Mouse (Mus musculus) intestine, embryonic 15.5 days (tissue): Measurements from ENCODE around the gene Orc3. TPM values are rescaled to one million over a fixed set of nuclear protein-coding genes. Genes with fewer than 3 reads are reported as not detected.
"Not testable (repeated sequence)": the region's sequence is repeated elsewhere in the genome, so short reads cannot be mapped to it uniquely, and the experiment has no call there.

Experiments
- ATAC-seq: fragments of 200-750 bp; cut with Nextera tagmentation; 2 replicates; pipeline ENCODE4 v1.8.0; 2017; ENCODE audit warnings: moderate TSS enrichment, moderate library complexity
- H3K27ac ChIP-seq: fragments of 300-500 bp; sonication (generic); 2 replicates; pipeline ENCODE4 v1.5.1; 2015; ENCODE audit warnings: mild to moderate bottlenecking, inconsistent platforms
- H3K27me3 ChIP-seq: fragments of 300-500 bp; sonication (generic); replicated peaks from 2 replicates; pipeline ENCODE4 v1.6.1; 2015; ENCODE audit warnings: inconsistent platforms
- H3K36me3 ChIP-seq: fragments of 300-500 bp; sonication (generic); 2 replicates; pipeline ENCODE4 v1.6.1; 2015; ENCODE audit warnings: inconsistent platforms
- H3K4me1 ChIP-seq: fragments of 300-500 bp; sonication (generic); replicated peaks from 2 replicates; pipeline ENCODE4 v1.6.1; 2015; ENCODE audit warnings: inconsistent platforms
- H3K4me2 ChIP-seq: fragments of 300-500 bp; sonication (generic); replicated peaks from 2 replicates; pipeline ENCODE4 v1.6.1; 2015; ENCODE audit warnings: mild to moderate bottlenecking, inconsistent platforms
- H3K4me3 ChIP-seq: fragments of 300-500 bp; sonication (generic); replicated peaks from 2 replicates; pipeline ENCODE4 v1.5.1; 2015; ENCODE audit warnings: inconsistent platforms
- H3K9ac ChIP-seq: fragments of 300-500 bp; sonication (generic); 2 replicates; pipeline ENCODE4 v1.6.1; 2015; ENCODE audit warnings: inconsistent platforms
- H3K9me3 ChIP-seq: fragments of 300-500 bp; sonication (generic); 2 replicates; pipeline ENCODE4 v1.6.1; 2016; ENCODE audit warnings: inconsistent platforms
- WGBS: fragments of 180-500 bp; shearing (Covaris S2); methylation state at CpG from one replicate; pipeline ENCODE4 v1.1.7; 2015; 5-methylcytosine and 5-hydroxymethylcytosine counted together
- polyA plus RNA-seq: library from polyadenylated mRNA; unstranded; fragments of >200 nt; fragmentation: Nextera tagmentation; extraction: Ambion mirVana; gene quantifications from 2 replicates; pipeline ENCODE4 v1.2.1, GENCODE M21; 2015

Orc3 gene
- polyA plus RNA-seq, 1 experiment from 2014 or later, result 78.8 TPM

DNA sequence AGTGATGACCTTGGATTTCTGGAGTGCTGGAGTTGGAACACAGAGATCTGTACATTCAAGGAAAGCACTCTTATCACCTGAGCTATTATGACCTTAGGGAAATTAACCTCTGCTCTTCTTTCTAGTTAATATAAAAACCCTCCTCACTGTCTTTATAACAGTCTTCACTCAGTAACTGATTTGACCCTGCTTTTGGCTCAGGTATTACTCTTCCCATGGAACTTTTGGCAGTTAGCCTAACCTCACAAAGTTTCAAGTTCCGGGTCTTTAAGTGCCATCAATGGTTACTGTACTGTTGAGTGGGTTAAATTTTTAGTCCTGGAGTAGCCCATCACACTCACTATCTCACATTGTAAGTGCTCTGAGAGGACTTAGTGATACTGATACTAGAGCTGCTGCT, 15.2 kb upstream of the Orc3 start:
- Histone ChIP-seq H3K4me1 (no peaks in the 10 kb centered on the region), H3K4me3 (no peak overlapping the region), H3K9me3 (no peaks in the 10 kb centered on the region), H3K36me3 (peaks cover 6% of the 10 kb centered on the region), H3K27ac (no peak overlapping the region), H3K4me2 (no peak overlapping the region), H3K9ac (no peak overlapping the region), H3K27me3 (no peaks in the 10 kb centered on the region)
- ATAC-seq, result no peak
- 84% methylated on average over 1 of the region's 1 CpGs for WGBS

DNA sequence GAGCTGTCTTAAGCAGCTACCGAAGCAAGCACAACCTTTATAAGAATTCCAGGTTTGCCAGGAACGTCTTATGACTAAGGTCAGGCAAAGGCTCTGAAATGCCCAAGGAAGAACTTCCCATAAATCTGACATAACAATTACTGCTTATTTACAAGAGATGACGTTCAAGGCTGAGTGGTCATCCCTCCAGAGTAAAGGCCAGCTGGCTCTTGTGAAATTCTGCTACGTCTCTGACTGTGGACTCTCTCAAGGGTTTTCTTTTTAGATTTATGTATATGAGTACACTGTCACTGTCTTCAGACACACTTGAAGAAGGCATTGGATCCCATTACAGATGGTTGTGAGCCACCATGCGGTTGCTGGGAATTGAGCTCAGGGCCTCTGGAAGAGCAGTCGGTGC, 11.7 kb upstream of the Orc3 start:
- no peak for ATAC-seq
- H3K36me3 ChIP-seq, result peaks cover 4% of the 10 kb centered on the region

GRCm38 (mm10) chr4:34625556-34625955, 10.8 kb upstream of the Orc3 start:
- Histone ChIP-seq H3K27me3 (no peaks in the 10 kb centered on the region), H3K4me1 (no peaks in the 10 kb centered on the region), H3K27ac (no peak overlapping the region), H3K4me3 (no peak overlapping the region), H3K36me3 (peaks cover 4% of the 10 kb centered on the region), H3K4me2 (no peak overlapping the region), H3K9ac (no peak overlapping the region), H3K9me3 (no peaks in the 10 kb centered on the region)
- WGBS, result 87% methylated on average over 4 of the region's 4 CpGs
- ATAC-seq, result no peak

More for the DNA sequence above, 11.7 kb upstream of the Orc3 start:
- Histone ChIP-seq H3K4me1 (no peaks in the 10 kb centered on the region), H3K4me2 (no peak overlapping the region), H3K9me3 (no peaks in the 10 kb centered on the region), H3K4me3 (no peak overlapping the region), H3K27me3 (no peaks in the 10 kb centered on the region), H3K27ac (no peak overlapping the region), H3K9ac (no peak overlapping the region)
- 80% methylated on average over 6 of the region's 6 CpGs for WGBS

DNA sequence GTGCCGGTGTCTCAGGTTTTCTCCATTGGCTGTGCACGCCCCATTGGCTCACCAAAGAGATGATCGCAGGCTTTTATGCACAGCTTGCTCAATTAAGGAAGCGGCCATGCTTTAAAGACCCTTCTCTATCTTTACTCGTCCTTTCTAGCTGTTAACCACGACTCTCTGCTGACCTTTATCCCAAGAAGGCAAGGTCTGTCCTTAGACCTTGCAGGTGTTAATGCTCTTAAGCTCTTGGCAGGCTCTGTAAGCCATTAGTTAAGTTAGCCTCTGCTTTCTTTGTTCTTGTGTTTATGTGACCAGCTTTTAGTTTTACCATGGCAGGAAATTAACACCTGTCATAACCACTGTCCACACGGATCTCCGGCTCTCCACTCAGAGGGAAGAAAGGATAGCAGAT, 1.4 kb upstream of the Orc3 start:
- Histone ChIP-seq H3K4me3 (peak overlapping the region; percentile 66), H3K4me1 (peaks cover 14% of the 10 kb centered on the region), H3K27ac (0 out of 2 replicates have a peak overlapping the region, but pooled peaks have one; percentile 15), H3K9ac (peak overlapping the region; percentile 75), H3K27me3 (no peaks in the 10 kb centered on the region), H3K36me3 (no peaks in the 10 kb centered on the region), H3K4me2 (peak overlapping the region; percentile 58), H3K9me3 (no peaks in the 10 kb centered on the region)
- 73% methylated on average over 8 of the region's 8 CpGs for WGBS
- ATAC-seq, result no peak

DNA sequence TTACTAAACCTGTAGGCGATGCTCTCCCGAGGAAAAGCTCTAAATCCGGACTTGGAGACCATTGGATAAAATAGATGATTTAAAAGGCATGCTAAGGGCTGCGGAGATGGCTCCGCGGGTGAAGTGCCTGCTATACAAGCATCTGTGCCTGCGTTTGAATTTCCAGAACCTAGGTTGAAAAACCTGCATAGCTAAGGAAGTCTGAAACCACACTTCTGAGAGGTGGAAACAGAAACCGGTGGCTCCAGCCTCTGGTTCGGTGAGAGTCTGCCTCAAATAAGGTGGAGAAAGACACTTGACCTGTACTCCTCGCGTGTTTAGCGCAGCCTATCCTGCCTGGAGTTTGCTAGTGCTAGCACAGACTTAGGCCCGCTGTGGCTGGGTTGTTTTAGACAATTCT, 559 bp upstream of the Orc3 start:
- ATAC-seq, result peak; percentile 41
- Histone ChIP-seq H3K27ac (0 out of 2 replicates have a peak overlapping the region, but pooled peaks have one; percentile 48), H3K4me3 (peak overlapping the region; percentile 66), H3K9me3 (no peaks in the 10 kb centered on the region), H3K36me3 (no peaks in the 10 kb centered on the region), H3K27me3 (no peaks in the 10 kb centered on the region), H3K9ac (peak overlapping the region; percentile 75), H3K4me2 (peak overlapping the region; percentile 58), H3K4me1 (peaks cover 14% of the 10 kb centered on the region)
- WGBS, result under 1% methylated on average over 13 of the region's 13 CpGs

- Histone ChIP-seq H3K4me2 (peak overlapping the region; percentile 58), H3K4me1 (peaks cover 14% of the 10 kb centered on the region), H3K27me3 (no peaks in the 10 kb centered on the region), H3K9me3 (no peaks in the 10 kb centered on the region), H3K9ac (peak overlapping the region; percentile 75), H3K36me3 (peaks cover 4% of the 10 kb centered on the region; the same call in 1 of the 2 replicates), H3K4me3 (peak overlapping the region; percentile 66), H3K27ac (no peak overlapping the region)
- 69% methylated on average over 6 of the region's 6 CpGs for WGBS
- no peak for ATAC-seq
Measured at GRCm38 (mm10) chr4:34613571-34614145, 1.1 kb downstream of the Orc3 start.

GRCm38 (mm10) chr4:34606658-34607057, 8.1 kb downstream of the Orc3 start:
- Histone ChIP-seq H3K36me3 (peaks cover 19% of the 10 kb centered on the region), H3K4me3 (no peak overlapping the region), H3K27me3 (no peaks in the 10 kb centered on the region), H3K4me1 (no peaks in the 10 kb centered on the region), H3K27ac (no peak overlapping the region), H3K4me2 (no peak overlapping the region), H3K9ac (no peak overlapping the region), H3K9me3 (no peaks in the 10 kb centered on the region)
- WGBS, result 97% methylated on average over 10 of the region's 10 CpGs
- ATAC-seq, result no peak

DNA sequence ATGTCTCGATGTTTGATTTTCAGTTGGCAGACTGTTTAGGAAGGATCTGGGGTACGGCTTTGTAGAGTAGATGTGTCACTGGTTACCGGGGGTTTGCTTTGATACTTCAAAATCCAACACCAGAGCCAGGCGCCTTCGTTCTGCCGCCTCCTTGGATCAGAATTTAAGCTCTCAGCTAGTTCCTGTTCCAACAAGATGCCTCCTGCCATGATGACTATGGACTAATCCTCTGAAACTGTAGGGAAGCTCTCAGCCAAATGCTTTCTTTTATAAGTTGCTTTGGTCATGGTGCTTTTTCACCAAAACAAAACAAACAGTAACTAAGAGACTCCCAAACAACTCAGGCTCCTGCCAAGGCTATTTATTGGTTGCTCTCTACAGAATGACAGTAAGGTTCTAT, 11.6 kb downstream of the Orc3 start:
- Histone ChIP-seq H3K4me3 (no peak overlapping the region), H3K4me2 (no peak overlapping the region), H3K27ac (no peak overlapping the region), H3K27me3 (no peaks in the 10 kb centered on the region), H3K9me3 (no peaks in the 10 kb centered on the region), H3K4me1 (no peaks in the 10 kb centered on the region), H3K9ac (no peak overlapping the region), H3K36me3 (peaks cover 15% of the 10 kb centered on the region)
- WGBS, result 93% methylated on average over 6 of the region's 6 CpGs
- ATAC-seq, result no peak

- WGBS, result 77% methylated on average over 7 of the region's 7 CpGs
- H3K9me3 ChIP-seq, result no peaks in the 10 kb centered on the region
- no peaks in the 10 kb centered on the region for H3K27me3 ChIP-seq
- ATAC-seq, result no peak
- no peak overlapping the region for H3K4me3 ChIP-seq
- H3K4me2 ChIP-seq, result no peak overlapping the region
- H3K4me1 ChIP-seq, result no peaks in the 10 kb centered on the region
- no peak overlapping the region for H3K27ac ChIP-seq
- peaks cover 13% of the 10 kb centered on the region for H3K36me3 ChIP-seq
- H3K9ac ChIP-seq, result no peak overlapping the region
Measured at GRCm38 (mm10) chr4:34584871-34585607, 29.7 kb downstream of the Orc3 start.

DNA sequence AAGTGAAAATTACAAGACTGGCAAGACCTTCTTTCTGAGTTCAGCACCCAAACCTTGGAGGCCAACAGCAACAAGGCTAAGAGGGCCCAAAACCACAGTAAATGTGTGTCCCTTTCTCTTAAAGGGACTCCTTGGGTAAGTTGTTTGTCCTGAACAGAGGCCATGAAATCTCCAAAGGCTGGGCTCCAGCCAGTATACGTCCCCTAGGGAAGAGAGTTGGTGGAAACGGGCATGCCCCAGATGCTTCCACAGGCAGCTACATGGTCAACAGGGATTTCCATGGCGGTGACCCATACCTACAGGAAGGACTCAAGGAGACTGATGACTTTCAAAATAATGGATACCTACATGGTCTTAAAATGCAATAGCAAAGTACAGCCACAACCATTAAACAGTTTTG, 31.3 kb downstream of the Orc3 start:
- no peak overlapping the region for H3K4me3 ChIP-seq
- WGBS, result 93% methylated on average over 3 of the region's 3 CpGs
- H3K9me3 ChIP-seq, result no peaks in the 10 kb centered on the region
- H3K27me3 ChIP-seq, result no peaks in the 10 kb centered on the region
- no peak overlapping the region for H3K9ac ChIP-seq
- H3K4me2 ChIP-seq, result no peak overlapping the region
- peaks cover 12% of the 10 kb centered on the region; the same call in 1 of the 2 replicates for H3K36me3 ChIP-seq
- no peak for ATAC-seq
- no peaks in the 10 kb centered on the region for H3K4me1 ChIP-seq
- no peak overlapping the region for H3K27ac ChIP-seq

DNA sequence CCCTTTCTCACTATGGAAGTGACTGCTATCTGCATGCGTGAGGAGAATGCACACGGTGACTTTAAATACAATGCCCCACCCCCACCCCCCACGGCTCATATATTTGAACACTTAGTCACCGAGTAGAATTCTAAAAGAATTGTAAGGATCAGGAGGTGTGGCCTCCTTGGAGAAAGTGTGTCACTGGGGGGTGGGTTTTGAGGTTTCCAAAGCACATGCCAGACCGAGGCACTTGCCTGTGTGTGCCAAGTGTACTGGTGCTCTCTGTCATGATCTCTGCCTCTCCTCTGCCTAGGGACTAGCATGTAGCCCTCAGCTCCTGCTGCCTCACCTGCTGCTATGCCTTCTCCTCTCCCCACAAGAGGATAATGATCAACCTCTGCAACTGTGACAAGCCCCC, 32.3 kb downstream of the Orc3 start:
- 74% methylated on average over 5 of the region's 5 CpGs for WGBS
- Histone ChIP-seq H3K27me3 (no peaks in the 10 kb centered on the region), H3K36me3 (peaks cover 12% of the 10 kb centered on the region; the same call in 1 of the 2 replicates), H3K4me3 (no peak overlapping the region), H3K9me3 (no peaks in the 10 kb centered on the region), H3K27ac (no peak overlapping the region), H3K4me1 (no peaks in the 10 kb centered on the region), H3K9ac (no peak overlapping the region), H3K4me2 (no peak overlapping the region)
- peak; percentile 47; the same call in 1 of the 2 replicates for ATAC-seq

GRCm38 (mm10) chr4:34581990-34582389, 32.8 kb downstream of the Orc3 start:
- no peaks in the 10 kb centered on the region for H3K9me3 ChIP-seq
- 71% methylated on average over 7 of the region's 7 CpGs for WGBS
- H3K9ac ChIP-seq, result no peak overlapping the region
- no peak for ATAC-seq
- H3K27ac ChIP-seq, result no peak overlapping the region
- H3K4me1 ChIP-seq, result no peaks in the 10 kb centered on the region
- no peaks in the 10 kb centered on the region for H3K27me3 ChIP-seq
- H3K36me3 ChIP-seq, result peaks cover 12% of the 10 kb centered on the region; the same call in 1 of the 2 replicates
- H3K4me3 ChIP-seq, result no peak overlapping the region
- no peak overlapping the region for H3K4me2 ChIP-seq

- H3K36me3 ChIP-seq, result peaks cover 12% of the 10 kb centered on the region; the same call in 1 of the 2 replicates
- H3K9ac ChIP-seq, H3K4me1 ChIP-seq, H3K9me3 ChIP-seq, H3K4me2 ChIP-seq, ATAC-seq, H3K4me3 ChIP-seq, H3K27ac ChIP-seq, H3K27me3 ChIP-seq: not testable (repeated sequence)
- WGBS, result 96% methylated on average over 1 of the region's 1 CpGs
Measured at GRCm38 (mm10) chr4:34581489-34581888, 33.3 kb downstream of the Orc3 start.
